Mouse (Mus musculus) liver, postnatal 0 days (tissue): Measurements from ENCODE around the gene Zfp366. TPM values are rescaled to one million over a fixed set of nuclear protein-coding genes. Genes with fewer than 3 reads are reported as not detected.

Source experiments
- ATAC-seq: fragments of 200-750 bp; cut with Nextera tagmentation; 2 replicates; pipeline ENCODE4 v1.8.0; 2017; ENCODE audit warnings: mild to moderate bottlenecking, moderate library complexity
- DNase-seq: peaks from one replicate; pipeline ENCODE4 v3.0.0-alpha.2; 2016
- H3K27ac ChIP-seq: fragments of 300-500 bp; sonication (generic); 2 replicates; pipeline ENCODE4 v1.5.1; 2014; ENCODE audit warnings: antibody characterized with exemption, moderate library complexity, mild to moderate bottlenecking, low read depth
- H3K27me3 ChIP-seq: fragments of 300-500 bp; sonication (generic); 2 replicates; pipeline ENCODE4 v1.6.1; 2014; ENCODE audit warnings: low read length, control low read depth, mixed read lengths; ENCODE audit not compliant: insufficient read depth
- H3K36me3 ChIP-seq: fragments of 300-500 bp; sonication (generic); replicated peaks from 2 replicates; pipeline ENCODE4 v1.6.1; 2014; ENCODE audit warnings: mild to moderate bottlenecking, control low read depth, low read length, moderate library complexity, mixed read lengths; ENCODE audit not compliant: insufficient read depth
- H3K4me1 ChIP-seq: fragments of 300-500 bp; sonication (generic); 2 replicates; pipeline ENCODE4 v1.6.1; 2014; ENCODE audit warnings: antibody characterized with exemption, mild to moderate bottlenecking, control low read depth; ENCODE audit not compliant: insufficient read depth
- H3K4me2 ChIP-seq: fragments of 300-500 bp; sonication (generic); 2 replicates; pipeline ENCODE4 v1.6.1; 2014; ENCODE audit warnings: low read depth, mild to moderate bottlenecking, low read length, moderate library complexity, mixed read lengths
- H3K4me3 ChIP-seq: fragments of 300-500 bp; sonication (generic); 2 replicates; pipeline ENCODE4 v1.5.1; 2014; ENCODE audit warnings: low read depth, low read length
- H3K9ac ChIP-seq: fragments of 300-500 bp; sonication (generic); replicated peaks from 2 replicates; pipeline ENCODE4 v1.6.1; 2014; ENCODE audit warnings: mild to moderate bottlenecking, moderate library complexity
- H3K9me3 ChIP-seq: fragments of 300-500 bp; sonication (generic); 2 replicates; pipeline ENCODE4 v1.6.1; 2016; ENCODE audit warnings: mild to moderate bottlenecking, control low read depth, low read length, mixed read lengths
- CTCF ChIP-seq: sonication (generic); IDR thresholded peaks from 2 replicates; pipeline ENCODE4 v1.5.1; 2016; ENCODE audit warnings: antibody characterized with exemption, low read depth
- EP300 ChIP-seq: IDR thresholded peaks from 2 replicates; pipeline ENCODE4 v1.6.1; 2016; ENCODE audit warnings: antibody characterized with exemption, low read depth, mild to moderate bottlenecking
- WGBS: fragments of 180-500 bp; shearing (Covaris S2); extraction: QIAGEN DNeasy Blood & Tissue Kit; methylation state at CpG from one replicate; pipeline ENCODE4 v1.1.7; 2014; ENCODE audit not compliant: insufficient replicate concordance; 5-methylcytosine and 5-hydroxymethylcytosine counted together
- polyA plus RNA-seq: library from polyadenylated mRNA; unstranded; fragments of >200 nt; fragmentation: Nextera tagmentation; extraction: Ambion mirVana; gene quantifications from 2 replicates; pipeline ENCODE4 v1.2.1, GENCODE M21; 2015

Zfp366 gene
- polyA plus RNA-seq, 1 experiment from 2014 or later: 0.39 TPM

GRCm38 (mm10) chr13:99294176-99294575 lies 109.6 kb downstream of the Zfp366 start:
- TF ChIP-seq CTCF (no peak), EP300 (no peak)
- ATAC-seq (no peak), DNase-seq (no peak)
- no peaks in the 10 kb centered on the region for H3K27me3 ChIP-seq
- H3K27ac ChIP-seq: no peak overlapping the region
- H3K9me3 ChIP-seq: peaks cover 3% of the 10 kb centered on the region; the same call in 1 of the 2 replicates
- no peaks in the 10 kb centered on the region for H3K4me1 ChIP-seq
- no peaks in the 10 kb centered on the region for H3K36me3 ChIP-seq
- no peak overlapping the region for H3K9ac ChIP-seq
- no peak overlapping the region for H3K4me3 ChIP-seq
- WGBS: 88% methylated on average over 13 of the region's 13 CpGs
- H3K4me2 ChIP-seq: no peak overlapping the region

- DNase-seq (no peak), ATAC-seq (no peak)
- no peaks in the 10 kb centered on the region for H3K36me3 ChIP-seq
- no peak overlapping the region for H3K4me2 ChIP-seq
- no peaks in the 10 kb centered on the region for H3K27me3 ChIP-seq
- TF ChIP-seq EP300: no peak
- TF ChIP-seq CTCF: no peak
- 77% methylated on average over 5 of the region's 5 CpGs for WGBS
- H3K9ac ChIP-seq: no peak overlapping the region
- peaks cover 3% of the 10 kb centered on the region; the same call in 1 of the 2 replicates for H3K9me3 ChIP-seq
- no peak overlapping the region for H3K4me3 ChIP-seq
- no peak overlapping the region for H3K27ac ChIP-seq
- H3K4me1 ChIP-seq: 0 out of 2 replicates have a peak, but pooled peaks cover 3% of the 10 kb centered on the region
Observed at GRCm38 (mm10) chr13:99299921-99300320, 115.3 kb downstream of the Zfp366 start.

Other genes with a start within 250 kb of the Zfp366 start
- gene 1700024P04Rik, start 200.3 kb upstream of the Zfp366 start, polyA plus RNA-seq: not detected in 2 replicates
- gene Ptcd2, start 159.9 kb downstream of the Zfp366 start, polyA plus RNA-seq: 23.2 and 23.8 TPM in 2 replicates
- gene Mrps27, start 160.0 kb downstream of the Zfp366 start, polyA plus RNA-seq: 16.6 and 17.3 TPM in 2 replicates